Mouse (Mus musculus): ENCODE results near the gene Dnm1. TPM values are rescaled to one million over a fixed set of nuclear protein-coding genes. Genes with fewer than 3 reads are reported as not detected.

Dnm1 gene
- polyA plus RNA-seq, 1 experiment from 2014 or later: 5.0 TPM

DNA sequence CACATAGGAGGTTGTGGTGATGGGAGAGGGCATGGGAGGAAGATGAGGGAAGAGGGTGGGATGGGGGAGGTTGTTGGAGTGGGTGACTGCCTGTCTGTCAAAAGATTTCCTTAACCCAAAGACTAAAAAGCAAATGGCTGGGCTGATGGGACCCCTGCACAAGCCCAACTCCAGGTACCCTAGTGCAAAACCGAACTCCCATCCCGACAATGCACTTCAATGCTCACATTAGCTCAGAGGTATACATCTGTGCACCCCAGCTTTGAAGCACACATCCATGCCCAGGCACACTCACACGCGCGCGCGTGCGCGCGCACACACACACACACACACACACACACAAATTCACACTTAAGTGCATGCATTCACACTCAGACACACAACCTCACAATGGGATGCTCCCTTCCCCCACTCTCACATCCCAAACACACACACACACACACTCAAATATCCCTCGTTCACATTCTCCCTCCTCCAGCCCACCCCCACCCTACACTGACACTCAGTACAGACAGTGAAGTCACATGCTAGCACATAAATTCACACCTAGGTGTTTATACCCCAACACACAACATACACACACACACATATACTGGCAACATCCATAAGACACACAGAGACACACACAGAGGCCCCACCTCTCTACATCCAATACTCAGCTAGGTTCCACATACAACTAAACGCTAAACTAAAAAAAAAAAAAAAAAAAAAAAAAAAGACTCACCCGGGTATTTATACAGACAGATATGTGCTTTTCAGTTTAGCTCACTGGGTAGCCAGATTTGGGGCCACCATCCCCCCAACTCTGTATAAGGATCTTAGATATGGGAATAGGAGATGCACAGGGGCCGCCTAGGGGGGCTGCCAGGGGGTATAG lies 34.2 kb downstream of the Dnm1 start:
- WGBS: 52% methylated on average over 14 of the region's 14 CpGs
- no peaks in the 10 kb centered on the region for H3K36me3 ChIP-seq (ENCODE audit: insufficient read depth, low read length)
- no peak for TF ChIP-seq EP300 (IDR thresholded peaks at IDR 0.05)

DNA sequence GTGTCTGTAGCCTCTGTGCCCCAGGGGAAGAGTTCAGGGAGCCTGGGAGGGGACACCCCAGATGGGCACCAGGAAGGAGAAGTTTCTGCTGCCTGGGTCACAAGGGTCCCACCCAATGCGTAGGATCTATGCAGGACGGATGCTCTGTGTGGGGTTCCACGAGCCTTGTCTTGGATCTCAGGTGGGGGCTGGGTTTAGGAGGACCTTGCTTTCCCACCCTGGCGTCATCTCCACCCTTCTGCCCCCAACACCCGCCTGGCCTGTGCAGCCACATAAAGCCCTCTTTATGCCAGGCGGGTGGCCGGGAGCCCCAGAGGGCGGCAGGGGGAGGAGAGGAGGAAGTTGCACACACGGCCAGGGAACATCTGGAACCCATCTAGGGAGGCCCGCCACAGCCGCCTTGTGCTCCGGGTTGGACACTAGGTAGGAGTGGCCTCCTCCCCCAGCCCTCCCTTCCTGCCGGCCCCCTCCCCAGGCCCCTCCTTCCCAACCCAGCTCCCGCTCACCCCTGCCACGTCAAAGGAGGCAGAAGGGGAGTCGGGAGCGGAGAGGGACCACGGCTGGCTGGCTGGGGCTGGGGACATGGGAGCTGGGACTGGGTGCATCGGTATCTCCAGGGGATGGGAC lies 35.2 kb downstream of the Dnm1 start:
- TF ChIP-seq EP300 (IDR thresholded peaks at IDR 0.05) (no peak), CTCF (IDR thresholded peaks at IDR 0.05) (no peak)
- Histone ChIP-seq H3K9me3 (ENCODE audit: low read length) (no peaks in the 10 kb centered on the region), H3K27me3 (replicated peaks; ENCODE audit: insufficient read depth, low read length) (no peaks in the 10 kb centered on the region), H3K36me3 (ENCODE audit: insufficient read depth, low read length) (no peaks in the 10 kb centered on the region), H3K4me1 (ENCODE audit: insufficient read depth, low read depth, low read length) (peaks cover 14% of the 10 kb centered on the region; the same call in 1 of the 2 replicates), H3K4me3 (ENCODE audit: low read depth, low read length) (peak overlapping the region; percentile 28), H3K4me2 (replicated peaks; ENCODE audit: low read depth, low read length) (peak overlapping the region; percentile 44), H3K27ac (ENCODE audit: low read length) (peak overlapping the region; percentile 83), H3K9ac (replicated peaks; ENCODE audit: low read depth) (peak overlapping the region; percentile 48; the same call in 1 of the 2 replicates)
- peak; percentile 95 for DNase-seq (ENCODE audit: low spot score)
- 3% methylated on average over 13 of the region's 19 CpGs for WGBS
- ATAC-seq: peak; percentile 78

More for the DNA sequence above, 34.2 kb downstream of the Dnm1 start:
- Histone ChIP-seq H3K4me2 (replicated peaks; ENCODE audit: low read depth, low read length) (peak overlapping the region; percentile 44), H3K9ac (replicated peaks; ENCODE audit: low read depth) (peak overlapping the region; percentile 48; the same call in 1 of the 2 replicates), H3K27ac (ENCODE audit: low read length) (peak overlapping the region; percentile 83), H3K4me3 (ENCODE audit: low read depth, low read length) (peak overlapping the region; percentile 28), H3K9me3 (ENCODE audit: low read length) (no peaks in the 10 kb centered on the region), H3K27me3 (replicated peaks; ENCODE audit: insufficient read depth, low read length) (no peaks in the 10 kb centered on the region), H3K4me1 (ENCODE audit: insufficient read depth, low read depth, low read length) (peaks cover 14% of the 10 kb centered on the region; the same call in 1 of the 2 replicates)
- DNase-seq (ENCODE audit: low spot score): no peak
- ATAC-seq: no peak

DNA sequence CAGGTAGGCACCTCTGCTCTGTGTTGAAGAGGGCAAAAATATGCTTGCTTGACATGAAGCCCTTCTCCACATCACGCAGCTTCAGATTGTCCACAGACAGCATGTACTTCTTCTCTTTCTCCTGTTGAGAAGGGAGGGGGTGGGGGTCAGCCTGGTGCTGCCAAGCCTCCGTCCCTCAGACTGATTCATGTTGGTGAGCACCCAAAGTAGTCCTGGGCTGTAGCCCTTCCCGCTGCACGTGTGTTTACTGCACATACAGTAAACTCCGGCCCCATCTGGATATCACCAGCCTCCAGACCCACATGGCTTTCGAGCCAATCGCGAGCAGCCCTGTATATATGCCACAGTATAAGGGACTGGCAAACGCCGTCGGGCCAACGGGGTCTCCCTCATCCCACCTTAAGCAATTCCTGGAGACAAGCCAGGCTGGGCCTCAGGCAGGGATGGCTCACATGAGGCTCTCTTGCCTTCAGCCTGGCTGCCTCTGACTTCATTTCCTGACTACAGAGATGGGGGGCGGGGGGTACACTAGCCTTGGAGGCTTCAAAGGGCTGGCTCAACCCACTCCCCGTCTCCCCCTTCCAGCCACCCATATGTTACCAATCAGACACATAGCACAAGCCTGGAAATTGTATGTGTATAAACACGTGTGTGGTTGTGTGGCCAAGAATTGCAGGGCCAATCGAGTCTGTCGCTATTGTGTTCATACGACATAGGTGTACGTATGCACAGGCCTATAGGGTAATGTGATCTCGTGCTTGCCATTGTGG lies 36.1 kb downstream of the Dnm1 start:
- H3K9me3 ChIP-seq (ENCODE audit: low read length): no peaks in the 10 kb centered on the region
- H3K4me3 ChIP-seq (ENCODE audit: low read depth, low read length): no peak overlapping the region
- ATAC-seq: peak; percentile 9
- DNase-seq (ENCODE audit: low spot score): peak; percentile 47
- H3K36me3 ChIP-seq (ENCODE audit: insufficient read depth, low read length): no peaks in the 10 kb centered on the region
- H3K27me3 ChIP-seq (replicated peaks; ENCODE audit: insufficient read depth, low read length): no peaks in the 10 kb centered on the region
- no peak overlapping the region; the same call in 1 of the 2 replicates for H3K9ac ChIP-seq (replicated peaks; ENCODE audit: low read depth)
- WGBS: 31% methylated on average over 20 of the region's 20 CpGs
- peak overlapping the region; percentile 59; the same call in 1 of the 2 replicates for H3K27ac ChIP-seq (ENCODE audit: low read length)
- peaks cover 14% of the 10 kb centered on the region for H3K4me1 ChIP-seq (ENCODE audit: insufficient read depth, low read depth, low read length)
- no peak overlapping the region for H3K4me2 ChIP-seq (replicated peaks; ENCODE audit: low read depth, low read length)
- no peak for TF ChIP-seq CTCF (IDR thresholded peaks at IDR 0.05)
- no peak for TF ChIP-seq EP300 (IDR thresholded peaks at IDR 0.05)

DNA sequence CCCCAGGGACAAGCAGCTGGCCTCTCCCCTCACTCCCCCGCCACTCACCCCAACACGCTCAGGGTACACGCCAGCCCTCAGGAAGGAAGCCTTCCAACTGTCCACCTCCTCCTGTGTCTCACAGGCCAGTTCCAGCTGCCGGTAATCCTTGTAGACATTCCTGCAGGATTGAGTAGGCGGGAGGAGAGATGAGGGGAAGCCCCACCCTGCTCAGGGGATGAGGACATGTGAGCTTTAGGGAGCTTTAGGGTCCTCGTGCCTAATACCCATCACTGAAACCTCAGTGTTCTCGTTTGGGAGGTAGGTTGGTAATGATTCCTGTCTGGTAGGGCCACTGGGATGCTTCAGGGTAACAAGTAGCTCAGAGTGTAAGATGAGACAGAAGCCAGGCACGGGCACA lies 37.4 kb downstream of the Dnm1 start:
- DNase-seq (ENCODE audit: low spot score): peak; percentile 75
- Histone ChIP-seq H3K27ac (ENCODE audit: low read length) (no peak overlapping the region), H3K9ac (replicated peaks; ENCODE audit: low read depth) (no peak overlapping the region), H3K4me2 (replicated peaks; ENCODE audit: low read depth, low read length) (no peak overlapping the region), H3K4me1 (ENCODE audit: insufficient read depth, low read depth, low read length) (peaks cover 19% of the 10 kb centered on the region), H3K4me3 (ENCODE audit: low read depth, low read length) (no peak overlapping the region), H3K27me3 (replicated peaks; ENCODE audit: insufficient read depth, low read length) (no peaks in the 10 kb centered on the region), H3K36me3 (ENCODE audit: insufficient read depth, low read length) (no peaks in the 10 kb centered on the region), H3K9me3 (ENCODE audit: low read length) (no peaks in the 10 kb centered on the region)
- 8% methylated on average over 7 of the region's 8 CpGs for WGBS
- ATAC-seq: no peak
- TF ChIP-seq CTCF (IDR thresholded peaks at IDR 0.05) (no peak), EP300 (IDR thresholded peaks at IDR 0.05) (no peak)

- H3K36me3 ChIP-seq (ENCODE audit: insufficient read depth, low read length): no peaks in the 10 kb centered on the region
- no peak overlapping the region for H3K4me3 ChIP-seq (ENCODE audit: low read depth, low read length)
- no peak overlapping the region for H3K9ac ChIP-seq (replicated peaks; ENCODE audit: low read depth)
- DNase-seq (ENCODE audit: low spot score): no peak
- WGBS: 77% methylated on average over 14 of the region's 14 CpGs
- ATAC-seq: no peak
- no peaks in the 10 kb centered on the region for H3K9me3 ChIP-seq (ENCODE audit: low read length)
- no peaks in the 10 kb centered on the region for H3K27me3 ChIP-seq (replicated peaks; ENCODE audit: insufficient read depth, low read length)
- H3K4me1 ChIP-seq (ENCODE audit: insufficient read depth, low read depth, low read length): peaks cover 19% of the 10 kb centered on the region
- no peak overlapping the region for H3K4me2 ChIP-seq (replicated peaks; ENCODE audit: low read depth, low read length)
- TF ChIP-seq EP300 (IDR thresholded peaks at IDR 0.05) (no peak), CTCF (IDR thresholded peaks at IDR 0.05) (no peak)
- H3K27ac ChIP-seq (ENCODE audit: low read length): no peak overlapping the region
Measured at GRCm38 (mm10) chr2:32314831-32315230, 38.3 kb downstream of the Dnm1 start.

Measured in lung, postnatal 0 days (tissue).